Mouse (Mus musculus): ENCODE data around the gene Tesk1.

DNA sequence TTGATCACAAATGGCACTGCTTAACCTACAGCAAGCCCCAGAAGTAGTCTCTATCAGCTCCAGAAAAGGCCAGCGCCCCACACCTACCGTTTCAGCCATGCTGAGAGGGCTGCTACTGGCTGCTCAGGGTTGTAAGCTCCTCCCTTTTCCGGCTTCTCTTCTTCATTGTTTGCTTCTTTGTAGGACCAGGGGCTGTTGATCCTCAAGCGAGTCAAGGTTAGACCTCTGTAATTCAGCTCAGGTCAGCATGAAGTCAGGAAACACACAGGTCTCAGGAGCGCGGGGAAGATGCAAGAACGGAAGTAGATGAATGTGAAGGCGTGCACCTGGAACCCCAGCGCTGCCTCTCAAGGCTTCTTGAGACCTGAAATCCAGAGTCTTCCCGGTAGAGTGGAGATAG lies 37.0 kb upstream of the Tesk1 start:
- TF ChIP-seq GATA1 (IDR thresholded peaks at IDR 0.05; ENCODE audit: low read length) (no peak), TAL1 (IDR thresholded peaks at IDR 0.05; ENCODE audit: low read length) (no peak)

Data from erythroblast, embryonic 14.5 days (primary cell).